Mouse (Mus musculus) liver (tissue): ENCODE results near the gene Shkbp1.
A peak's percentile ranks its signal among the peaks of the same experiment; 100 is the strongest.

Experiments
- DNase-seq: peaks from one replicate; pipeline ENCODE4 v3.0.0-alpha.2; 2020; ENCODE audit warnings: mixed read lengths

Shkbp1 gene

DNA sequence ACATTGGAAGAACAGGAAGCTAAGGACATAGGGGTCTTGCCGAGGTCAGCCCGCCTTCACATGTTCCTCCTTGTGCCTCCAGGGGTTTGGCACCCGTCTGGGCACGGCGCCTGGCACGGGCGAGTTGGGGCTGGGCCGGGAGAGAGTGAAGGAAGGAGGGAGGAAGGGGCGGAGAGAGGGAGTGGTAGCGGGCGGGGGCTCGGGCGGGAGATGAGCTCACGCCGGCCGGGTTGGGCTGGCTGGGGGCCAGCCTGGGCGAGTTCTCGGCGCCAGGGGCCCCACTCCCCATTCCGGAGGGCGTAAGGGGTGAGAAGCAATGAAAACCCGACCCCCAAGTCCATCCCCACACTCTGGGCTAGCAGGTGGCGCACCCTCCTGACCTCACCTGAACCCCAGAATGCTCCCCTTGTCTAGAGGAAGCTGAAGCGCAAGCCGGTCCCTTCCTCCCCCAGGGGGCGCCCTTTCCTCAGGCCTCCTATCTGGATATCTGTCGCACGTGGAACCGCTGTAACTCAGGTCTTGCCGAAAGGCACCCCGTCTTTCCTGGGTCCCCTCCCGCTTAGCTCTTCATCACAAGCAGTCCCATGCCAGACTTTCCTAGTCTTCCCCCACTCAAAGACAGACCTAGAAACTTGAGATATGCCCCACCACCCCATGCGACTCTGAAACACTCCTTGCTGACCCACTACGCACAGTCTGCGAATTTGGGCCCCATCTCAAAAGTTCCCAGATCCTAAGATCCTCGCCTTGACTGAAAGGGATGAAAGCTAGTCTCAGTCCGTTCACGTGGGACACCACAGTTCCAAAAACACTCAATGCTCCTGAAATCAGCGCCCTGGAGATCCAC is 23.2 kb downstream of the Shkbp1 start:
- DNase-seq, result peak; percentile 86

DNA sequence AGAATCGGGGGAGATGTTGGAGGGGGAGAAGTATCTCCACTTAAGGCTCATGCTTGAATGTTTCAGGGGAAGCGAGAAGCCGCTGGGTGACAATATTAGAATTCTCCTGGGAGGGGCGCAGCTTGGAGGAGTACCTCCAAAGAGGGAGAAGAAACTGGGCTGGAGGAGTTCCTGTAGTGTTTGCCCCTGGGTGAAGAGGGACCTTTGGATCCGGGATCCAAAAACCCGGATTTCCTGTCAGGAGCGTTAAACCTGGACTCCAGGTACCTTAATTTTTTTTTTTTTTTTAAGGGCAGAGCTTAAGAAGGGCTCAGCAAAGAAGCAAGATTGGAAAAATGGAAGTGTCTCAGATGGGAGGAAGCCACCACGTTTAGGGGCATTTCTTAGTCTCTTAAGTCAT is 24.0 kb downstream of the Shkbp1 start:
- no peak for DNase-seq

DNA sequence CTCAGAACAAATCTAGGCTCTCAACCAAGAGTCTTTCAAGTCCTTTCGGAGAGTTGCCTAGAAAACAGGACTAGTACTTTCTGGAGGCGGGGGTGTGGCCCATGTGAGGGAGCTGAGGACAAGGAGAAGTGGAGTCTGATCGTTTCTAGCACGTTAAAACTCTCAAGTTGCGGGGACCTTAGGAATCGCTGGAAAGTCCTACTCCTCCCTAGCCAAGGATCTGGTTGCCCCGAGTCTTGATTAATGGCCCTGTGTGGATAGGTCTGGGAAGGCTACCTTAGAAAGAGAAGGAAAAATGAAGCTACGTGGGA is 24.3 kb downstream of the Shkbp1 start:
- no peak for DNase-seq

DNA sequence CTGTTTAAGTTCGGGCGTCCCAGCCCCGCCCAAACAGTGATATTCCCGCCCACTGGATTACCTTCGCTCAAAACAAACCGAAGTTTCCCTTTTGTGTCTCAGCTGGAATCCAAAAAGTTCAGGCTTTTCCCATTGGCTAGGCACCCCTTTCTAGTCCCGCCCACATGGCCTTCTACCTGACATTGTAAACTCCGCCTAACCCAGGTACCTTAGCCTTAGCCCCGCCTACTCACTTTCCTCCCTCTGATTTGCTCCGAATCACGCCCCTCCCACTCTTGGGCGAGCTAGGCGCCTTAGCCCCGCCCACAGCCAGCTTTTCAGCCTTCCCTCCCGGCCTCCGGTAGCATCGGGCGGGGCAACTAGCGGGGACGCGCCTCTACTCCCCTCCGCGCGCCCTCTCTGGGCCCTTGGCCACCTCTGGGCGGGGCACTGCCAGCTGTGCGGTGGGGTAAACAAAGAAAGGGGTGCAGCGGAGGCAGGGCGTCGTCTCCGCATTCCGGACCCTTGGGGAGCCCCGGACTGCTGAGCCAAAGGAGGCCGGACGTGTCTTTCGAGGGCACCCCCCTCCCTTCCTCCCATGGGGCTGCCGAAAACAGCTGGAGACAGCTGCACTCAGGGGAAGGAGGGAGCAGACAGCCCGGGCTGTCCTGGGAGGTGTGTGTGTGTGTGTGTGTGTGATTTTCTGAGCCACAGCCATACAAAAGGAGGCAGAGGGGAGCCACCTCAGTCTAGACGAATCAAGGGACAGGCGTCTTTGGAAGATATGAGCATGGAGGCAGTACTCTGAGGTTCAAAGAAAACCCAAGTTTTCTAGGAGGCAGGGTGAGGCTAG is 24.9 kb downstream of the Shkbp1 start:
- peak; percentile 92 for DNase-seq

DNA sequence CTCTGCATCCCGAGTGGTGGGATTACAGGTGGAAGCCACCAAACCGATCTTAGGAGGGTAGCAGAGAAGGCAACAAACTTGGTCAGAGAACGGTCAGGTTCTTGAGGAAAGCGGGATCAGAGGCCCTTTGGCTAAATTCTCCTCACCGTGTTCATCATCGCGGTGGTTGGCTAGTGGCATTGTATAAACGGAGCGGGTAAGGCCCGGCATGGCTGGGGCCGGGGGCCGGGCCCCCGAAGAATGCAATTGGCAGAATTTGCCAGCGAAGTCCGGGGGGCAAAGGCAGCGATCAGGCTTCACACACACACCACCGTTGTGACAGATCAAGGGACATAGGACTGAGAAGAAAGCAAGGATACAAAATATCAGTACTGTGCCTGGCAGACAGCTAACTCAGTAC is 25.8 kb downstream of the Shkbp1 start:
- no peak for DNase-seq

DNA sequence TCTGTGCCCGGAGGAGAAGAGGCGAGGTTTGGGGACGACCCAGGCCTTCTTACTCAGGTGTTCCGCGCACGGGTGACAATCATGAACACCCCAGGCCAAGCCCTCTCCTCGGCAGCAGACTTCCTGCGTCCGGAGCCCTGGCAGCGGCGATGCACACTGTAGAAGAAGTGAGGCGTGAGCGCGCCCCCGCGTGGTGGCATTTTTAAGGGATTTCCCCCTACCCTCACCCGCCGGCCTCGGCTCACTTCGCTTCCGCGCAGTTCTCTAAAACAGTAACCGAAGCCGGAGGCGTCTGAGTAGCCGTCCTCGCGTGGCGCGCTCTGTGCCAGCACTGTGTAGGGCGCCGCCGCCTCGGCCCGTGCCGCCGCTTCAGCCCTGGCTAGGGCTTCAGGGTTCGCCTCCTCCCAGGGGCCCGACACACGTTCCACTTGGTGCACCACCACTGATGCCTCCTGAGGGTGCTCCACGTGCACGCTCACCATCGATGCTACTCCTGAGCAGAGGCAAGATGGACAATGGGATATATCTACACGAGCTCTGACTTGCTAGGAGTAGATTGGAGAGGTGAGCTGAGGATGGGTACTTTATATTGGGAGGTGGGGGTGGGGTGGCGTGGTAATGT is 26.4 kb downstream of the Shkbp1 start:
- peak; percentile 80 for DNase-seq

DNA sequence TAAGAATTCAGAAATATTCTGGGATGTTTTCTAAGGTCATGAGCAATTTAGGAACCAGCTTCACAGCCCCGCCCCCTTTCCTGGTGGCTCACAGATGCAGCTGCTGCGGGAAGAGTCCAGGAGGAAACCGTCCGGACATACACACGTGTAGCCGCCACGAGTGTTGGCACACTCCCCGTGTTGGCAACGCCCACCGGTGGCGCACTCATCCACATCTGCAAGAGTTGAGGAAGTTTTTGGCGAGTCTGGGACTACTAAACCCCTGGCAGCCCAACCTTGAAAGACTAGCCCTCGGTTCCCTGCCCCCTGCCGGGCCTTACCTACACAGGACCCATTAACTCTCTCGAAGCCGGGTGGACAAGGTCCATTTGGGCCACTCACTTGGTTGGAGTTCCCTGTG is 27.2 kb downstream of the Shkbp1 start:
- DNase-seq, result no peak

DNA sequence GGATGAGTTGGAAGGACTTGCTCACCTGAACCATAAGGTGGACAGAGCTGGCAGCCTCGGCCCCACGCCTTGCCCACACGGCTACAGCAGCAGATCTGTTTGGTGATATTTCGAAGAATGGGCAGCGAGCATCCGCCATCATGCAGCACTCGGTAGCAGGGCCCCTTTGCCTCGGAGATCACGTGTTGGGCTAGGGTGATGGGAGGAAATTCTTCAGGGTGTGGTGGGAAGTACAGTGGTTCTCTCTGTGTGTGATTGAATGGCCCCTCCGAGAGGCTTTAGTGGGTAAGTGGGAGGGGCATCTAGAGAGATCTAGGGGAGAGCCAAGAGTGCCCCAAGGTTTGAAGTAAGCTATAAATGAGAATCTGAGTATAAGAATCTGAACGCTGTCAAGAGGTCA is 27.7 kb downstream of the Shkbp1 start:
- DNase-seq, result no peak

DNA sequence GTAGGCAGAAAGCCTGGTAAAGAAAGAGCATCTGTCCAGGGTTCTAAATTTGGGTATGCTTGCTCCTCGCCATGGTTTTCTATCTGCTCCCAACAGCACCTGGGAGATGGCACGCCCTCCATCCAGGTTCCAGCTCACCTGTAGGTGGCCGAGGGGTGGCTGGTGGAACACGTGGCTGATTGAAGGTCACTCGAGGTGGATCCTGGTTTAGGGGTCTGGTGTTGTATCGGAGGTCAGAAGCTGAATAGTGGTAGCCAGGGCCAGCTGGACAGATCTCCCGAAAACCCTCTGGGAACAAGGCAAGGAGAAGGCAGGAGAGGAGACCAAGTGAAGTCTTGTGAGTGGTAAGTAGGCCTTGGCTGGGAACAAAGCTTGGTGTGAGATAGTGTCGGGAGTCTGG is 28.3 kb downstream of the Shkbp1 start:
- no peak for DNase-seq

DNA sequence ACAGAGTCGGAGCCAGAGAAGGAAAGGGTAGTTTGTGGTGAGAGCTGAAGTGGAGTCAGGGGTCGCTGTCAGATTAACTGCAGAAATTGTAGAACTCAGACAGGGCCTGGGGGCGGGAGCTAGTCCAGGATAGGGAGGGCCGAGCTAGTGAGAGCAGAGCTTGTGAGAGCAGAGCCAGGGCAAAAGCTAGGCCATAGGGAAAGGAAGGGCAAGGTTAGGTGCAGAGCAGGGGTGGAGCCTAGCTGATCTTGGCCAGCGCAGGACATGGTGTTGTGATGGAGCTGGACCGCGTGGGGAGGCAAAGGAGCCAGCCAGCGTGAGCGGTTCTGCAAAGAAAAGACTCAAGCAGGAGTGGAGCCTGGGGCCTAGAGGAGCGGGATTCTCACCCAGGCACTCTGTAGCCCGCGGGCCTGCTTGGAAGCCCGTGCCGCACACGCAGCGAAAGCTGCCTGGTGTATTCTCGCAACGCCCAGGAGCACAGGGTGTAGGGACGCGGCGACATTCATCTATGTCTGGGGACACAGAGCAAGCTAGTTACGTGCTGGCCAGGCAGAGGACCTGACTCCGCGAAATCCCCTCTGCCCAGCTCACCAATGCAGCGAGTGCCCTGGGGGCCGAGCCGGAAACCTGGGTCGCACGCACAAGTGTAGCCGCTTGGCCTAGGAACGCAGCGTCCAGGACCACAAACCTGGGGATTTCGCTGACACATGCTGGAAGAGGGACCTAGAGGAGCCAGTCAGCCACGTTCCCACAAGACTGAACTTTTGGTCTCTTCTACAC is 29.5 kb downstream of the Shkbp1 start:
- no peak for DNase-seq

DNA sequence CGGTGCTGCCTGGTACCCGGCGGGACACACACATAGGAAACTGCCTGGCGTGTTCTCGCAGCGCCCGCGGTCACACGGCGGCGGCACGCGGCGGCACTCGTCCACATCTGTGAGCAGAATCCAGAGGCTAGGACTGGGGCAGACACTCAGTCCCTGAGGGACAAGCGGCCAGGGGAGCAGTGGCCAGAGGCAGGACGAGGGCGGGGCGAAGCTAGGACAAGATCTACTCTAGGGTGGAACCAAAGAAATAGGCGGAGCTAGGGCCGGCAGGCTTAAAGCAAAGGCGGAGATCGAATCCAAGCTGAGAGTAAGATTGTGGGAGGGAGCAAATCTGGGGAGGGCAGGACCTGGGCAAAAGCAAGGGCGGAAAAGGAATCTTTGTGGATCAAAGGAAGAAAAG is 30.1 kb downstream of the Shkbp1 start:
- DNase-seq, result peak; percentile 48

DNA sequence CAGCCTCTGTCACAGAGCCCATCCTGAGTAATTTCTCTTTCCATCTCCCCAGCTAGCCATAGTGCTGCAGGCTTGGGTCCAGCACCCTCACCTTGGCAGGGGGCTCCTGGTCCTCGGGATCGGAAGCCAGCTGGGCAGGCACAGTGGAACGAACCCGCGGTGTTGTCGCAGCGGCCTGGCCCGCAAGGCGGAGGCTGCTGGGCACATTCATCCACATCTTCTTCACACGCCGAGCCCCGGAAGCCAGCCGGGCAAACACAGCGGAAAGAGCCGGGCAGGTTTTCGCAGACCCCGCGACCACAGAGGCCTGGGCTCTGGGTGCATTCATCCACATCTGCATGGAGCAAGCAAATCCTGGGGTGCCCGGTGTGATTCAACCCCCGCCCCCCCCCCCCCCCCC is 30.9 kb downstream of the Shkbp1 start:
- DNase-seq, result no peak

DNA sequence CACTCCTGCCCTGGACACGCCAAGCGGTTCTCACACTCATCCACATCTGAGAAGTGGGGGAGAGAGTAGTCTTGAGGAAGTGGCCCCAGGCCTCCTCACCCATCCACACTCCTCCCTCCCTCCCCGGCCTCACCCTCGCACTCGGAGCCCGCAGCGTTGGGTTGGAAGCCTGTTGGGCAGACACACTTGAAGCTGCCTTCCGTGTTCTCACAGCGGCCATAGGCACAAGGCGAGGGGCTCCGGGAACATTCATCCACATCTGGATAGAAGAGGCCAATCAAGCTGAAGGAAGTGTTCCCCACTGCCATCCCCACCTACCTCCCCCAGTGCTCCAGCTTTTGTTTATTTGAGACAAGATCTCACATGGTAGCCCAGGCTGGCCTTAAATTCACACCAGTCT is 31.7 kb downstream of the Shkbp1 start:
- DNase-seq, result no peak

DNA sequence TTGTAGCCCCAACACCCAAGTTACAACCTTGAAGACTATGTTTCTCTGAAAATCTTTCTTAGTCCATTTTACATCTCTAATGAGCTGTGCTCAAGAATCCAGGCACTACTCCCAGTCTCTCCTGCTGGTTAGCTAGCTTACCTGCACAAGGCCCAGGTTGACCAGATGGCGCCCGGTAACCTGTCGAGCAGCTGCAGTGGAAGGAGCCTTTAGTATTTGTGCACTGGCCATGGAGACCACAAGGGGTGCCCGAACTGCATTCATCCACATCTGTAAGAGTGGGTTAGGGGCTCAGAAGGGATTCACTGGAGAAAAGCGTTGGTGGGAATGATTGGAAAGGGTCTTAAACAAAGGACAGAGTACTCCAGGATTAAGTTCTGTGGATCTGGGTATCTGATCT is 32.8 kb downstream of the Shkbp1 start:
- DNase-seq, result no peak

DNA sequence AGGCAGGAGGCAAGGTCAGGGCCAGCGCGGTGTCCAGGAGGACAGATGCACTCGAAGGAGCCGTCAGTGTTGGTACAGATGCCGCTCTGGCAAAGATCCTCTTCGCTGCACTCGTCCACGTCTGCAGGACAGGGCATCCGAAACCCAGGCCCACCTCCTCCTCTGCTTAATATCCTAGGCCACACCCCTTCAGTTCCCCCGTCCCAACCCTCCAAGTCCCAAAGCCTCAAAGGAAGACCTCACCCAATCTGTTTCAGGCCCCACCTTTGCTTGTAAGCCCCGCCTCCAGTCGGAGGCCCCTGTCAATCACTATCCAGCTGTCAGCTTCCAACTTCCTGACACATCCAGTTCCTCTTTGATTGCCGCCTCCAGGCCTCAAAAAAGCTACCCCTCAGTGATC is 33.5 kb downstream of the Shkbp1 start:
- no peak for DNase-seq

DNA sequence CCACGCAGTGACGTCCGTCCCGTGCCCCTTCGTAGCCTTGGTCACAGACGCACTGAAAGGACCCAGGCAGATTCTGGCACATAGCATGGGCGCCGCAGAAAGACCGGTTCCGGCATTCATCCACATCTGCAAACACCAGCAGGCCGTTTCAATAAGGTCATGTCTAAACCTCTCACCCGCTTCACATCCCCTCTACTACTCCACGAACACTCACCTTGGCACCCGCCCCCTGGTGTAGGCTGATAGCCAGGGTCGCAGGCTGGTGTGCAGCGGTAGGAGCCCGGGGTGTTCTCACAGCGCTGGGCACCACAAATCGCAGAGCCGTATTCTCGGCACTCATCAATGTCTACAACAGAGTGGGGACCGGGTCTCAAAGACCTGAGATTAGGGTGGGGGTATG is 36.4 kb downstream of the Shkbp1 start:
- no peak for DNase-seq

DNA sequence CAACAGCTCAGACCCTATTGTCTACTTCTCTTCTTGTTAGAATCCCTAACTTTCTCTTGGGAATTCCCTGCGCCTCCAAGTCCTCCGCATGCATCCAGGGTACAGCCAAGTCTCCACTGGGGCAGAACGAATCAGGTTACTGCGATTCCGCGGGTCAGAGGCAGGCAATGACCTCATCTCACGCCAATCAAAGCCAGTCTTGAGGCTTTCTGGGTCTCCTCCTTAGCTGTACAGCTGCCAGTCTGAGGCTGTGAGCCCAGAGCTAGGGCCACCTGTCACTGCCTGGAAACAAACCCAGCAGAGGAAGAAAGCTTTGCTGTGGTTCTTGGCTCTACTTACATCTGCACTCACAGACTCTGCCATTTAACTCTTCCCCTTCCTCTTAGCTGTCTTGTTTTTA is 39.9 kb downstream of the Shkbp1 start:
- DNase-seq, result no peak

DNA sequence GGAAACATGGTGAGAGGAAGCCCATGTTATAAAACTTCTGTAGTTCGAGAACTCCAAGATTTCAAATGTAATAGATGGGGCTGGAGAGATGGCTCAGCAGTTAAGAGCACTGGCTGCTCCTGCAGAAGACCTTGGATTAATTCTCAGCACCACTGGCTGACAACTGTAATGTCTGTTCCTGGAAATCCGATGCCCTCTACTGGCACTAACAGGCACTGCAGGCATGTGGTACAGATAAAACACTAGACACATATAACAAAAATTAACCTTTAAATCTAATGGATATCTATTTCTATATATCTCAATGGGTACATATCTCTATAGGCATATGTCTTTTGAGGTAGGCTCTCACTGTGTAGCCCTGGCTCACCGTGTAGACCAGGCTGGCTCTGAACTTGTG is 41.4 kb downstream of the Shkbp1 start:
- DNase-seq, result no peak

DNA sequence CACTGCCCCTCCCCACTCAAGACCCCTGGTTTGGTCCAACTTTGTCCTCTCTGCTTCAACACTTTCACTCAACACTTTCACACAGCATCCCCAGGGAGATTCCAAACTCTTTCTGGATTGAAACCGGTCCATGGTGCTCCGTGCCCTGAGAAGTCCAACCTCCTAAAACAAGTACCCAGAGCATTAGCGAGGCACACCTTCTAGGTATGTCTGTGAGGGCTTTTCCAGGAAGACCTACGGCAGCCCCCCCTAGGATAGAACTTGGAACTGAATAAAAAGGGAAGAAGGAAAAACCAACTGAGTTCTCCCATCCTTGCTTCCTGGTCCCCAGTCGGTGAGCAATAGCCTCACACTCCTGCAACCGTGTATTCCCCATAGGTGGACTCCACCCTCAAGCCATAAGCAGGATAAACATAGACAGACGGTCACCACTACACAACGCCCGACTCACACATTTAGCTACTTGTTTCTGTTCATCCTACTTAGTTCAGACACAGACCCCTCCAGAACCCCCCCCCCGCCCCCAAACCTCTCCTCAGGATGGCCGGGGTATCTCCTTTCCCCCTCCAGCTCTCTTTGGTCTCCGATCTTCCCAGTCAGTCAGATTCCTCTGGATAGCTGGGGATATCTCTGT is 44.1 kb downstream of the Shkbp1 start:
- no peak for DNase-seq

DNA sequence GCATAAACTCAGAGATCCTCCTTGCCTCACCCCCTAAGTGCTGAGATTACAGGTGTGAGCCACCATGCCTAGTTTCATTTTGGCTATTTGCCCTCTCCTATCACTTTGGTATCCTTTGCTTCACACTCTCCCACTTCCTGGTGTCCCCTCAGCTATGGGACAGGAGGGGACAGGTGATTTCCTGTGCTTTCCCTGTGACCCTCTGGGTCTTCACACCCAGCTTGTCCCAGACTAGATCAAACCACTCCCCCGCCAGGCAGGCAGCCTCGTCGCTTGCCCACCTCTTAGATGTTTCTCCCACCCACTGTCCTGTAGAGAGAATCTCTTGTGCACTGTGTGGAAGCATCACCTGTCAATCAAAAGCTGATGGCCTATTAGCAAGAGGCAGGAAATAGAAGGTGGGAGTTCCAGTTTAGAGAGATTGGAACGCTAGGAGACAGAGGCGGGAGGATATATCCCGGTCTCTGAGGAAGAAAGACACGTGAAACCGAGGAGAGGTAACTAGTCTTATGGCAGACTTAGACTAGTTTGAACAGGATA is 44.8 kb downstream of the Shkbp1 start:
- DNase-seq, result no peak

DNA sequence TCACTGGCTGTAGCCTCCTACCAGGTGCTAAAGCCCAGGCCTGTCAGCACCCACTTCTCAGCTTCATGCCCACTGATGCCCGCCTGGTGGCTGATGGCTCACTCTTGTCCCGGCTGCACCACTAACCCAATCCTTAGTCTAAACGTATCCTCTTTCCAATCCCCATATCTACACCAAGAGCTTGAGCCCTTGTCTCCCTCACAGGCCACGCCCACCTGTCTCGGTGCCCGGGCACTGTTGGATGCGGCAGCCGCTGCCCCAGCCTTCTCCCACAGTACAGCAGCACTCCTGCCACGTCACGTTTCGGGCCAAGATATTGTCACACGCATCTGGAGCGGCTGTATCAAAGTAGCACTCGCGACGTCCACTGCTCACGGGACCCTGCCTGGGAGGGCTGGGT is 45.5 kb downstream of the Shkbp1 start:
- no peak for DNase-seq

DNA sequence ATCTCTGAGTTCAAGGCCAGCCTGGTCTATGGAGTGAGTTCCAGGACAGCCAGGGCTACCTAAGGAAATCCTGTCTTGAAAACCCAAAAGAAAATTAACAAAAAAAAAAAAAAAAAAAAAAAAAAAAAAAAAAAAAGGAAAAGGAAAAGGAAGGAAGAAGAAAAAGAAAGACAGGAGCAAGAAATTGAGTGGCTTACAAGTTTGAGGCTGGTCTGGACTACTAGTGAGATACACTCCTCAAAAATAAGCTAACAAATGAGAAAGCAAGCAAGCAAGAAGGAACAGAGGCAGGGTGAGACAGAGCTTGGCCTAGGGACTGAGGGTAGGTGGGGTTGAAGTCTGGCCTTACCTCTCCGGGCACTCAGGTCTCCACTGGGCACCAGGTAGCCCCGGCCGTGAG is 46.0 kb downstream of the Shkbp1 start:
- DNase-seq, result no peak
